Mouse (Mus musculus): ENCODE results near the gene Rsph10b. TPM values are rescaled to one million over a fixed set of nuclear protein-coding genes. Genes with fewer than 3 reads are reported as not detected.

The Rsph10b gene
- 0.73 and 0.79 TPM in 2 replicates for polyA plus RNA-seq (2014; fragmentation: Nextera tagmentation; extraction: Ambion mirVana)

- Histone ChIP-seq H3K36me3 (ENCODE audit: control insufficient read depth, insufficient read depth, low read length) (peaks cover 5% of the 10 kb centered on the region; the same call in 1 of the 2 replicates), H3K9ac (ENCODE audit: low read length) (no peak within 1 kb of the TSS), H3K4me1 (replicated peaks; ENCODE audit: control insufficient read depth, insufficient read depth, low read length) (no peaks in the 10 kb centered on the region), H3K4me3 (ENCODE audit: low read depth, low read length) (no peak within 1 kb of the TSS), H3K9me3 (ENCODE audit: control insufficient read depth, low read length) (no peaks in the 10 kb centered on the region), H3K27ac (ENCODE audit: low read depth, low read length) (no peak within 1 kb of the TSS), H3K4me2 (ENCODE audit: low read depth, low read length, severe bottlenecking) (peak within 1 kb of the TSS; percentile 35; the same call in 1 of the 2 replicates), H3K27me3 (ENCODE audit: control insufficient read depth, insufficient read depth, low read length) (no peaks in the 10 kb centered on the region)
- ATAC-seq (replicated peaks; ENCODE audit: low FRiP score) (peak; percentile 30; the same call in 1 of the 2 replicates), DNase-seq (ENCODE audit: low spot score) (peak; percentile 52)
- 15% methylated on average over 8 of the region's 8 CpGs for WGBS
Measured at GRCm38 (mm10) chr5:143932831-143933230, at the start of gene Rsph10b. Gene Rsph10b (plus strand): TSS chr5:143933035.

GRCm38 (mm10) chr5:143885274-143885673 is 47.6 kb upstream of the Rsph10b start:
- no peaks in the 10 kb centered on the region for H3K27me3 ChIP-seq (ENCODE audit: control insufficient read depth, insufficient read depth, low read length)
- no peak overlapping the region for H3K27ac ChIP-seq (ENCODE audit: low read depth, low read length)
- ATAC-seq (replicated peaks; ENCODE audit: low FRiP score) (no peak), DNase-seq (ENCODE audit: low spot score) (no peak)
- 95% methylated on average over 3 of the region's 3 CpGs for WGBS
- H3K4me2 ChIP-seq (ENCODE audit: low read depth, low read length, severe bottlenecking), result no peak overlapping the region
- H3K4me1 ChIP-seq (replicated peaks; ENCODE audit: control insufficient read depth, insufficient read depth, low read length), result no peaks in the 10 kb centered on the region
- H3K36me3 ChIP-seq (ENCODE audit: control insufficient read depth, insufficient read depth, low read length), result peaks cover 22% of the 10 kb centered on the region
- H3K9ac ChIP-seq (ENCODE audit: low read length), result no peak overlapping the region
- H3K4me3 ChIP-seq (ENCODE audit: low read depth, low read length), result no peak overlapping the region
- no peaks in the 10 kb centered on the region; the same call in 1 of the 2 replicates for H3K9me3 ChIP-seq (ENCODE audit: control insufficient read depth, low read length)

GRCm38 (mm10) chr5:143890741-143891140 is 42.1 kb upstream of the Rsph10b start:
- no peak overlapping the region for H3K27ac ChIP-seq (ENCODE audit: low read depth, low read length)
- no peak overlapping the region for H3K4me2 ChIP-seq (ENCODE audit: low read depth, low read length, severe bottlenecking)
- no peak overlapping the region for H3K9ac ChIP-seq (ENCODE audit: low read length)
- no peak for ATAC-seq (replicated peaks; ENCODE audit: low FRiP score)
- no peaks in the 10 kb centered on the region for H3K27me3 ChIP-seq (ENCODE audit: control insufficient read depth, insufficient read depth, low read length)
- H3K36me3 ChIP-seq (ENCODE audit: control insufficient read depth, insufficient read depth, low read length), result peaks cover 10% of the 10 kb centered on the region
- no peak overlapping the region for H3K4me3 ChIP-seq (ENCODE audit: low read depth, low read length)
- H3K4me1 ChIP-seq (replicated peaks; ENCODE audit: control insufficient read depth, insufficient read depth, low read length), result no peaks in the 10 kb centered on the region
- DNase-seq (ENCODE audit: low spot score), result no peak
- no peaks in the 10 kb centered on the region for H3K9me3 ChIP-seq (ENCODE audit: control insufficient read depth, low read length)
- WGBS, result 95% methylated on average over 6 of the region's 6 CpGs

GRCm38 (mm10) chr5:143892255-143892886 is 40.5 kb upstream of the Rsph10b start:
- H3K27ac ChIP-seq (ENCODE audit: low read depth, low read length), result no peak overlapping the region
- no peak for DNase-seq (ENCODE audit: low spot score)
- ATAC-seq (replicated peaks; ENCODE audit: low FRiP score), result no peak
- no peak overlapping the region for H3K9ac ChIP-seq (ENCODE audit: low read length)
- H3K4me2 ChIP-seq (ENCODE audit: low read depth, low read length, severe bottlenecking), result no peak overlapping the region
- 81% methylated on average over 9 of the region's 9 CpGs for WGBS
- H3K4me3 ChIP-seq (ENCODE audit: low read depth, low read length), result no peak overlapping the region
- H3K27me3 ChIP-seq (ENCODE audit: control insufficient read depth, insufficient read depth, low read length), result no peaks in the 10 kb centered on the region
- H3K4me1 ChIP-seq (replicated peaks; ENCODE audit: control insufficient read depth, insufficient read depth, low read length), result no peaks in the 10 kb centered on the region
- H3K36me3 ChIP-seq (ENCODE audit: control insufficient read depth, insufficient read depth, low read length), result no peaks in the 10 kb centered on the region; the same call in 1 of the 2 replicates
- no peaks in the 10 kb centered on the region for H3K9me3 ChIP-seq (ENCODE audit: control insufficient read depth, low read length)

- no peaks in the 10 kb centered on the region for H3K4me1 ChIP-seq (replicated peaks; ENCODE audit: control insufficient read depth, insufficient read depth, low read length)
- no peak overlapping the region for H3K9ac ChIP-seq (ENCODE audit: low read length)
- H3K4me2 ChIP-seq (ENCODE audit: low read depth, low read length, severe bottlenecking), result no peak overlapping the region
- no peaks in the 10 kb centered on the region; the same call in 1 of the 2 replicates for H3K36me3 ChIP-seq (ENCODE audit: control insufficient read depth, insufficient read depth, low read length)
- 85% methylated on average over 5 of the region's 5 CpGs for WGBS
- ATAC-seq (replicated peaks; ENCODE audit: low FRiP score) (no peak), DNase-seq (ENCODE audit: low spot score) (no peak)
- H3K9me3 ChIP-seq (ENCODE audit: control insufficient read depth, low read length), result no peaks in the 10 kb centered on the region
- no peak overlapping the region for H3K4me3 ChIP-seq (ENCODE audit: low read depth, low read length)
- H3K27me3 ChIP-seq (ENCODE audit: control insufficient read depth, insufficient read depth, low read length), result no peaks in the 10 kb centered on the region
- H3K27ac ChIP-seq (ENCODE audit: low read depth, low read length), result no peak overlapping the region
Measured at GRCm38 (mm10) chr5:143893396-143893795, 39.4 kb upstream of the Rsph10b start.

GRCm38 (mm10) chr5:143897635-143898330 is 35.1 kb upstream of the Rsph10b start, which contains the start of gene Ankrd61:
Gene Ankrd61 (minus strand): TSS chr5:143897685.
- ATAC-seq (replicated peaks; ENCODE audit: low FRiP score) (no peak), DNase-seq (ENCODE audit: low spot score) (no peak)
- H3K4me1 ChIP-seq (replicated peaks; ENCODE audit: control insufficient read depth, insufficient read depth, low read length), result no peaks in the 10 kb centered on the region
- H3K27me3 ChIP-seq (ENCODE audit: control insufficient read depth, insufficient read depth, low read length), result no peaks in the 10 kb centered on the region
- peaks cover 9% of the 10 kb centered on the region; the same call in 1 of the 2 replicates for H3K36me3 ChIP-seq (ENCODE audit: control insufficient read depth, insufficient read depth, low read length)
- H3K9me3 ChIP-seq (ENCODE audit: control insufficient read depth, low read length), result no peaks in the 10 kb centered on the region
- no peak within 1 kb of the TSS for H3K4me2 ChIP-seq (ENCODE audit: low read depth, low read length, severe bottlenecking)
- 88% methylated on average over 14 of the region's 14 CpGs for WGBS
- H3K4me3 ChIP-seq (ENCODE audit: low read depth, low read length), result no peak within 1 kb of the TSS
- no peak within 1 kb of the TSS for H3K27ac ChIP-seq (ENCODE audit: low read depth, low read length)
- no peak within 1 kb of the TSS for H3K9ac ChIP-seq (ENCODE audit: low read length)

- H3K27ac ChIP-seq (ENCODE audit: low read depth, low read length), result no peak overlapping the region
- ATAC-seq (replicated peaks; ENCODE audit: low FRiP score) (no peak), DNase-seq (ENCODE audit: low spot score) (no peak)
- H3K4me1 ChIP-seq (replicated peaks; ENCODE audit: control insufficient read depth, insufficient read depth, low read length), result no peaks in the 10 kb centered on the region
- H3K9me3 ChIP-seq (ENCODE audit: control insufficient read depth, low read length), result no peaks in the 10 kb centered on the region
- WGBS, result 88% methylated on average over 3 of the region's 3 CpGs
- no peak overlapping the region for H3K4me3 ChIP-seq (ENCODE audit: low read depth, low read length)
- H3K9ac ChIP-seq (ENCODE audit: low read length), result no peak overlapping the region
- peaks cover 9% of the 10 kb centered on the region; the same call in 1 of the 2 replicates for H3K36me3 ChIP-seq (ENCODE audit: control insufficient read depth, insufficient read depth, low read length)
- no peaks in the 10 kb centered on the region for H3K27me3 ChIP-seq (ENCODE audit: control insufficient read depth, insufficient read depth, low read length)
- no peak overlapping the region for H3K4me2 ChIP-seq (ENCODE audit: low read depth, low read length, severe bottlenecking)
Measured at GRCm38 (mm10) chr5:143902111-143902510, 30.7 kb upstream of the Rsph10b start.

- Histone ChIP-seq H3K4me1 (replicated peaks; ENCODE audit: control insufficient read depth, insufficient read depth, low read length) (peaks cover 4% of the 10 kb centered on the region; the same call in 1 of the 2 replicates), H3K9ac (ENCODE audit: low read length) (no peak overlapping the region), H3K9me3 (ENCODE audit: control insufficient read depth, low read length) (no peaks in the 10 kb centered on the region), H3K27ac (ENCODE audit: low read depth, low read length) (no peak overlapping the region), H3K4me2 (ENCODE audit: low read depth, low read length, severe bottlenecking) (no peak overlapping the region), H3K4me3 (ENCODE audit: low read depth, low read length) (no peak overlapping the region), H3K36me3 (ENCODE audit: control insufficient read depth, insufficient read depth, low read length) (peaks cover 9% of the 10 kb centered on the region; the same call in 1 of the 2 replicates), H3K27me3 (ENCODE audit: control insufficient read depth, insufficient read depth, low read length) (no peaks in the 10 kb centered on the region)
- ATAC-seq (replicated peaks; ENCODE audit: low FRiP score) (no peak), DNase-seq (ENCODE audit: low spot score) (no peak)
- WGBS, result 86% methylated on average over 4 of the region's 4 CpGs
Measured at GRCm38 (mm10) chr5:143903813-143904212, 29.0 kb upstream of the Rsph10b start.
